Mouse (Mus musculus) heart, postnatal 4 days (tissue): ENCODE measurements around the gene Mmrn1. TPM values are rescaled to one million over a fixed set of nuclear protein-coding genes. Genes with fewer than 3 reads are reported as not detected.
A peak's percentile ranks its signal among the peaks of the same experiment; 100 is the strongest.

Experiments used
- DNase-seq: peaks from one replicate; pipeline ENCODE4 v3.0.0; 2021
- total RNA-seq, 2 experiments: library from RNA; stranded (reverse); gene quantifications; 2 replicates each; pipeline ENCODE4 v1.2.3; 2021

The Mmrn1 gene
- total RNA-seq, 2 experiments from 2014 or later = 2.3 to 2.8 TPM

GRCm38 (mm10) chr6:60993386-60994108, 68.8 kb downstream of the Mmrn1 start:
- no peak for DNase-seq

- DNase-seq = no peak
Measured at GRCm38 (mm10) chr6:60994114-60994513, 69.3 kb downstream of the Mmrn1 start.

- no peak for DNase-seq
Measured at GRCm38 (mm10) chr6:60994521-60994920, 69.7 kb downstream of the Mmrn1 start.

GRCm38 (mm10) chr6:60995596-60995995, 70.8 kb downstream of the Mmrn1 start:
- no peak for DNase-seq

- DNase-seq = no peak
Measured at GRCm38 (mm10) chr6:60996328-60996727, 71.6 kb downstream of the Mmrn1 start.

GRCm38 (mm10) chr6:61001003-61001790, 76.4 kb downstream of the Mmrn1 start:
- no peak for DNase-seq

GRCm38 (mm10) chr6:61003916-61004765, 79.4 kb downstream of the Mmrn1 start:
- no peak for DNase-seq

GRCm38 (mm10) chr6:61013780-61014179, 89.0 kb downstream of the Mmrn1 start:
- DNase-seq = no peak

- no peak for DNase-seq
Measured at GRCm38 (mm10) chr6:61019689-61020088, 94.9 kb downstream of the Mmrn1 start.

- DNase-seq = no peak
Measured at GRCm38 (mm10) chr6:61020995-61021394, 96.2 kb downstream of the Mmrn1 start.

GRCm38 (mm10) chr6:61033251-61033650, 108.5 kb downstream of the Mmrn1 start:
- DNase-seq = peak; percentile 9

Other genes starting within 250 kb of the Mmrn1 start
- 10 to 100 TPM; 11.5 to 31.0 TPM for gene Snca, start 95.1 kb upstream of the Mmrn1 start, total RNA-seq